Mouse (Mus musculus) intestine, embryonic 16.5 days (tissue): ENCODE results near the gene Cxcl16. TPM values are rescaled to one million over a fixed set of nuclear protein-coding genes. Genes with fewer than 3 reads are reported as not detected.
A peak's percentile ranks its signal among the peaks of the same experiment; 100 is the strongest.

Source experiments
- ATAC-seq: fragments of 200-750 bp; cut with Nextera tagmentation; 2 replicates; pipeline ENCODE4 v1.8.0; 2017; ENCODE audit warnings: moderate TSS enrichment, moderate library complexity
- H3K27ac ChIP-seq: fragments of 300-500 bp; sonication (generic); 2 replicates; pipeline ENCODE4 v1.5.1; 2014; ENCODE audit warnings: mild to moderate bottlenecking, low read length
- H3K27me3 ChIP-seq: fragments of 300-500 bp; sonication (generic); replicated peaks from 2 replicates; pipeline ENCODE4 v1.6.1; 2014; ENCODE audit warnings: low read length, control low read depth, mixed read lengths; ENCODE audit not compliant: control insufficient read depth, insufficient read depth
- H3K36me3 ChIP-seq: fragments of 300-500 bp; sonication (generic); 2 replicates; pipeline ENCODE4 v1.6.1; 2014; ENCODE audit warnings: low read length, control low read depth; ENCODE audit not compliant: control insufficient read depth, insufficient read depth
- H3K4me1 ChIP-seq: fragments of 300-500 bp; sonication (generic); 2 replicates; pipeline ENCODE4 v1.6.1; 2014; ENCODE audit warnings: low read length, control low read depth, mixed read lengths; ENCODE audit not compliant: control insufficient read depth, insufficient read depth
- H3K4me2 ChIP-seq: fragments of 300-500 bp; sonication (generic); 2 replicates; pipeline ENCODE4 v1.6.1; 2014; ENCODE audit warnings: low read depth, low read length, control low read depth
- H3K4me3 ChIP-seq: fragments of 300-500 bp; sonication (generic); 2 replicates; pipeline ENCODE4 v1.5.1; 2014; ENCODE audit warnings: mild to moderate bottlenecking, low read length
- H3K9ac ChIP-seq: fragments of 300-500 bp; sonication (generic); 2 replicates; pipeline ENCODE4 v1.6.1; 2014; ENCODE audit warnings: low read depth, low read length
- H3K9me3 ChIP-seq: fragments of 300-500 bp; sonication (generic); 2 replicates; pipeline ENCODE4 v1.6.1; 2016; ENCODE audit warnings: low read length, control low read depth; ENCODE audit not compliant: control insufficient read depth
- WGBS: fragments of 180-500 bp; shearing (Covaris S2); extraction: QIAGEN DNeasy Blood & Tissue Kit; methylation state at CpG from one replicate; pipeline ENCODE4 v1.1.7; 2014; 5-methylcytosine and 5-hydroxymethylcytosine counted together
- polyA plus RNA-seq: library from polyadenylated mRNA; unstranded; fragments of >200 nt; fragmentation: Nextera tagmentation; extraction: Ambion mirVana; gene quantifications from 2 replicates; pipeline ENCODE4 v1.2.1, GENCODE M21; 2015

Cxcl16 gene
- polyA plus RNA-seq, 1 experiment from 2014 or later: 10.9 TPM

GRCm38 (mm10) chr11:70441882-70442281 lies 17.9 kb downstream of the Cxcl16 start:
- WGBS: 87% methylated on average over 7 of the region's 7 CpGs
- ATAC-seq: no peak
- Histone ChIP-seq H3K36me3 (0 out of 2 replicates have a peak, but pooled peaks cover 5% of the 10 kb centered on the region), H3K9me3 (no peaks in the 10 kb centered on the region), H3K27me3 (no peaks in the 10 kb centered on the region), H3K4me3 (no peak overlapping the region), H3K27ac (no peak overlapping the region), H3K4me2 (no peak overlapping the region), H3K9ac (no peak overlapping the region), H3K4me1 (no peaks in the 10 kb centered on the region)

GRCm38 (mm10) chr11:70440637-70441036 lies 19.1 kb downstream of the Cxcl16 start:
- Histone ChIP-seq H3K4me3 (no peak overlapping the region), H3K9me3 (no peaks in the 10 kb centered on the region), H3K9ac (no peak overlapping the region), H3K27me3 (no peaks in the 10 kb centered on the region), H3K27ac (no peak overlapping the region), H3K4me1 (no peaks in the 10 kb centered on the region), H3K4me2 (no peak overlapping the region), H3K36me3 (0 out of 2 replicates have a peak, but pooled peaks cover 5% of the 10 kb centered on the region)
- ATAC-seq: no peak
- WGBS: 75% methylated on average over 4 of the region's 4 CpGs

GRCm38 (mm10) chr11:70438728-70439374 lies 20.9 kb downstream of the Cxcl16 start:
- WGBS: 92% methylated on average over 7 of the region's 7 CpGs
- Histone ChIP-seq H3K27ac (no peak overlapping the region), H3K27me3 (no peaks in the 10 kb centered on the region), H3K4me1 (peaks cover 3% of the 10 kb centered on the region), H3K4me3 (no peak overlapping the region), H3K4me2 (no peak overlapping the region), H3K9me3 (no peaks in the 10 kb centered on the region), H3K36me3 (0 out of 2 replicates have a peak, but pooled peaks cover 5% of the 10 kb centered on the region), H3K9ac (0 out of 2 replicates have a peak overlapping the region, but pooled peaks have one; percentile 21)
- ATAC-seq: no peak

- H3K9ac ChIP-seq: no peak overlapping the region
- H3K9me3 ChIP-seq: no peaks in the 10 kb centered on the region
- peaks cover 13% of the 10 kb centered on the region for H3K4me1 ChIP-seq
- no peak overlapping the region for H3K27ac ChIP-seq
- H3K4me3 ChIP-seq: no peak overlapping the region
- H3K36me3 ChIP-seq: 0 out of 2 replicates have a peak, but pooled peaks cover 5% of the 10 kb centered on the region
- no peak overlapping the region for H3K4me2 ChIP-seq
- no peaks in the 10 kb centered on the region for H3K27me3 ChIP-seq
- no peak for ATAC-seq
- WGBS: 77% methylated on average over 6 of the region's 6 CpGs
These were observed 22.4 kb downstream of the Cxcl16 start for GRCm38 (mm10) chr11:70437426-70437825.

GRCm38 (mm10) chr11:70435476-70435875 lies 24.3 kb downstream of the Cxcl16 start:
- 67% methylated on average over 5 of the region's 5 CpGs for WGBS
- no peak for ATAC-seq
- Histone ChIP-seq H3K4me1 (peaks cover 16% of the 10 kb centered on the region), H3K9me3 (no peaks in the 10 kb centered on the region), H3K9ac (peak overlapping the region; percentile 22; the same call in 1 of the 2 replicates), H3K4me2 (no peak overlapping the region), H3K36me3 (0 out of 2 replicates have a peak, but pooled peaks cover 5% of the 10 kb centered on the region), H3K27ac (no peak overlapping the region), H3K27me3 (no peaks in the 10 kb centered on the region), H3K4me3 (no peak overlapping the region)

GRCm38 (mm10) chr11:70433951-70434350 lies 25.8 kb downstream of the Cxcl16 start:
- no peak for ATAC-seq
- Histone ChIP-seq H3K27ac (no peak overlapping the region), H3K9me3 (no peaks in the 10 kb centered on the region), H3K36me3 (0 out of 2 replicates have a peak, but pooled peaks cover 5% of the 10 kb centered on the region), H3K9ac (no peak overlapping the region), H3K4me3 (peak overlapping the region; percentile 79; the same call in 1 of the 2 replicates), H3K4me2 (peak overlapping the region; percentile 93; the same call in 1 of the 2 replicates), H3K27me3 (no peaks in the 10 kb centered on the region), H3K4me1 (peaks cover 16% of the 10 kb centered on the region)
- WGBS: 91% methylated on average over 3 of the region's 3 CpGs

GRCm38 (mm10) chr11:70433569-70433943 lies 26.2 kb downstream of the Cxcl16 start:
- Histone ChIP-seq H3K9ac (peak overlapping the region; percentile 82; the same call in 1 of the 2 replicates), H3K27me3 (no peaks in the 10 kb centered on the region), H3K4me1 (peaks cover 16% of the 10 kb centered on the region), H3K4me2 (peak overlapping the region; percentile 93), H3K4me3 (peak overlapping the region; percentile 79), H3K9me3 (no peaks in the 10 kb centered on the region), H3K27ac (no peak overlapping the region), H3K36me3 (0 out of 2 replicates have a peak, but pooled peaks cover 5% of the 10 kb centered on the region)
- ATAC-seq: no peak
- 87% methylated on average over 1 of the region's 1 CpGs for WGBS

- Histone ChIP-seq H3K4me2 (peak overlapping the region; percentile 93), H3K9me3 (no peaks in the 10 kb centered on the region), H3K4me3 (peak overlapping the region; percentile 79), H3K4me1 (peaks cover 16% of the 10 kb centered on the region), H3K36me3 (0 out of 2 replicates have a peak, but pooled peaks cover 2% of the 10 kb centered on the region), H3K9ac (peak overlapping the region; percentile 82), H3K27ac (peak overlapping the region; percentile 66), H3K27me3 (no peaks in the 10 kb centered on the region)
- ATAC-seq: no peak; the same call in 1 of the 2 replicates
- 9% methylated on average over 15 of the region's 15 CpGs for WGBS
These were observed 26.8 kb downstream of the Cxcl16 start for GRCm38 (mm10) chr11:70432895-70433568.

GRCm38 (mm10) chr11:70432048-70432894 lies 27.5 kb downstream of the Cxcl16 start, which contains the start of gene Arrb2:
Gene Arrb2, plus strand, starts transcription at chr11:70432635.
- Histone ChIP-seq H3K9me3 (no peaks in the 10 kb centered on the region), H3K9ac (peak within 1 kb of the TSS; percentile 82), H3K4me1 (peaks cover 16% of the 10 kb centered on the region), H3K4me3 (peak within 1 kb of the TSS; percentile 79), H3K4me2 (peak within 1 kb of the TSS; percentile 93), H3K27me3 (no peaks in the 10 kb centered on the region), H3K36me3 (0 out of 2 replicates have a peak, but pooled peaks cover 2% of the 10 kb centered on the region), H3K27ac (peak within 1 kb of the TSS; percentile 66)
- 2% methylated on average over 70 of the region's 75 CpGs for WGBS
- ATAC-seq: peak; percentile 98
